Mouse (Mus musculus) CH12.LX (cell line): ENCODE results near the gene S100a9.

ENCODE experiments used
- CTCF ChIP-seq, 2 experiments: IDR thresholded peaks in 1 of 2; conservative IDR thresholded peaks in 1 of 2; 2 replicates each; pipeline ENCODE4 v1.5.1; 2011 to 2012; ENCODE audit warnings: low read depth in 2 of 2, low read length in 2 of 2, improper control_type of control experiment in 1 of 2, inconsistent platforms in 1 of 2, mild to moderate bottlenecking in 1 of 2, moderate library complexity in 1 of 2
- ETS1 ChIP-seq: conservative IDR thresholded peaks from 2 replicates; pipeline ENCODE4 v1.6.1; 2012; ENCODE audit warnings: low read depth, mild to moderate bottlenecking, inconsistent platforms, low read length, improper control_type of control experiment, moderate library complexity
- GABPA ChIP-seq: IDR thresholded peaks from 2 replicates; pipeline ENCODE4 v1.6.1; 2012; ENCODE audit warnings: low read depth, low read length, improper control_type of control experiment, inconsistent platforms; ENCODE audit not compliant: insufficient replicate concordance
- JUND ChIP-seq: conservative IDR thresholded peaks from 2 replicates; pipeline ENCODE4 v1.6.1; 2011; ENCODE audit warnings: low read depth, low read length, improper control_type of control experiment
- MAFK ChIP-seq: IDR thresholded peaks from 2 replicates; pipeline ENCODE4 v1.6.1; 2011; ENCODE audit warnings: low read length, improper control_type of control experiment; ENCODE audit not compliant: insufficient replicate concordance
- MAX ChIP-seq: IDR thresholded peaks from 2 replicates; pipeline ENCODE4 v1.6.1; 2011; ENCODE audit warnings: low read length, improper control_type of control experiment
- POLR2A ChIP-seq: IDR thresholded peaks from 2 replicates; pipeline ENCODE4 v1.6.1; 2011; ENCODE audit warnings: low read depth, mild to moderate bottlenecking, improper control_type of control experiment, low read length
- TCF12 ChIP-seq: IDR thresholded peaks from 2 replicates; pipeline ENCODE4 v1.6.1; 2014; ENCODE audit warnings: low read depth, mild to moderate bottlenecking, inconsistent platforms, low read length, improper control_type of control experiment
- ZC3H11A ChIP-seq: IDR thresholded peaks from 2 replicates; pipeline ENCODE4 v1.6.1; 2012; ENCODE audit warnings: low read depth, mild to moderate bottlenecking, inconsistent platforms, low read length, improper control_type of control experiment
- ZNF384 ChIP-seq: IDR thresholded peaks from 2 replicates; pipeline ENCODE4 v1.6.1; 2012; ENCODE audit warnings: low read depth, low read length, improper control_type of control experiment, inconsistent platforms

GRCm38 (mm10) chr3:90652878-90653508, 42.5 kb downstream of the S100a9 start:
- no peak for TF ChIP-seq ETS1
- no peak for TF ChIP-seq MAFK
- TF ChIP-seq CTCF (conservative IDR thresholded peaks at IDR 0.05 in 1 of 2, IDR thresholded peaks at IDR 0.05 in 1 of 2; ENCODE audit: low read depth in 2 of 2, low read length in 2 of 2): peak; percentile 47 to 91; a peak in 3 of 4 replicates
- TF ChIP-seq MAX: no peak
- no peak for TF ChIP-seq POLR2A
- TF ChIP-seq ZC3H11A: no peak
- no peak for TF ChIP-seq TCF12
- no peak for TF ChIP-seq ZNF384
- no peak for TF ChIP-seq GABPA
- no peak for TF ChIP-seq JUND
